Mouse (Mus musculus) c-Kit-positive CD71-negative TER-119-negative erythroid progenitor cells, embryonic 14.5 days (primary cell): ENCODE measurements around the gene Rbfox3.
A peak's percentile ranks its signal among the peaks of the same experiment; 100 is the strongest.

Source experiments
- DNase-seq: peaks from one replicate; pipeline ENCODE4 v3.0.0-alpha.2; 2013; ENCODE audit warnings: low read depth

Gene Rbfox3

GRCm38 (mm10) chr11:118600168-118600567 lies 311.2 kb downstream of the Rbfox3 start:
- no peak for DNase-seq

GRCm38 (mm10) chr11:118598726-118599125 lies 312.7 kb downstream of the Rbfox3 start:
- no peak for DNase-seq

GRCm38 (mm10) chr11:118584826-118585225 lies 326.6 kb downstream of the Rbfox3 start:
- peak; percentile 89 for DNase-seq

DNA sequence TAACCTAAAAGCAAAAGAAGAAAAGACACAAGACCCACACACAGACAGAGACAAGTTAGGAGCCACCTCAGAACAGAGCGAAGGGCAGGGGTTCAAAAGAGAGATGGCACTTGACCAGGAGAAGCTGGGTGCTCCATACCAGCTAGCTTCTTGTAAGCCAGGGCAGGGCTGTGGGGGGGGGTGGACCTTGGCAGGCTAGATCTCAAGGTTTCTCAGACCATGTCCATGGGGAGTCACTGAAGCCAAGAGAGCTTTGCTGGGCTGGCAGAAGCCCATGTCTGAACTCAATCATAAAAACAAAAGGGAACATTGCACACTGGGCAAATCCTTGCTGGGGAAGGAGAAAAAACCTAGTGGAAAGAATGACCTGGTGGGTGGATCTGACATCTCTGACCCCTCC lies 327.4 kb downstream of the Rbfox3 start:
- DNase-seq: no peak

DNA sequence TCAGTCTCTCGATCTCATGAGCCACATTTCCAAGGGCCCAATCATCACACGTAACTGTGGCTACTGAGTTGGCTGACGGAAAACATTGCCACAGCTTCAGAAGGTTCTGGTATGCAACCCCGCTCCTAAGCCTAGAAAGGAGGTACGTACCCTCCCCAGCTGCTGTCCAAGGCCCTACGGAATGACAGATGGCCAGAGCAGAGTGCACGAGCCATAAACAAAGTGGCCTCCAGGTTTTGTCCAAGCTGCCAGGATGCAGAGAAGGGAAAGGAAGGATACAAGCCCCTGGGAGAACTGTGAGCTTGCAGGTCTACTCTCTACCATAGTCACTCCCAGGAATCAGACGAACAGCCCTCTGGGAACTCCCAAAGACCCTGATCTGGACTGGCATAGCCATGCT lies 327.8 kb downstream of the Rbfox3 start:
- no peak for DNase-seq

- DNase-seq: no peak
Measured at GRCm38 (mm10) chr11:118581019-118581418, 330.4 kb downstream of the Rbfox3 start.

DNA sequence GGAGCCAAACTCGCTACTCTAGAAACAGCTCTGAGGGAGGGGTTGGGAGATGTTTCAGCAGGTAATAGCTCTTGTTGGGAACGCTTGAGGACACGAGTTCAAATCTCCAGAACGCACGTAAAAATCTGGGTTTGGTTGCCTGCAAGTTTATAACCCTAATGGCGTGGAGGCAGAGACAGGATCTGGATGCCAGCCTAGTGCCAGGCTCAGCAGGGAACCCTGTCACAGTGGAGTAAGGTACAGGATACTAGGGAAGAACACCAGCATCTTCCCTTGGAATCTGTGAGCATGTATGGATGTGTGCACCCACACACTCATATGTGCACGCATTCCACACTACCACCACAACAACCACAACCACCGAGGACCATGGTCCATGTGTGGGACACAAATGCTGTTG lies 331.8 kb downstream of the Rbfox3 start:
- DNase-seq: no peak

DNA sequence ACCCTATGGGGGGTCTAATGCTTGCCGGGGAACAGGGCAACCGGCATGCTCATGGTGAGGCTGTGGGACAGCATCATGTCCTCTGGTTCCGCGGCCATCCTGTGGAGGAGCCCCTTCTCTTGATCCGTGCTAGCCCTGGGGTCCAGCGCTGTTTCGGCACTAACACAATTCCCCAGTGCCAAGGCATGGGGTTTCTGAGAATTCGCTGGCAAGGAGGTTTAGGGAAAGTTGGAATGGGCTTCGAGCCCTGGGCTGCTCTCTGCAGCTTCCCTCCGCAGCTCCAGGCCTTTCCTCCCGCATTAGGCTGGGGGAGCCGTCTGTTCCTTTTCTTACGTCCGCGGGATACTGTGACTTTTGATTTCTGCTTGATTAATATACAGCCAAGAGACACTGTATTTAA lies 334.1 kb downstream of the Rbfox3 start:
- no peak for DNase-seq

DNA sequence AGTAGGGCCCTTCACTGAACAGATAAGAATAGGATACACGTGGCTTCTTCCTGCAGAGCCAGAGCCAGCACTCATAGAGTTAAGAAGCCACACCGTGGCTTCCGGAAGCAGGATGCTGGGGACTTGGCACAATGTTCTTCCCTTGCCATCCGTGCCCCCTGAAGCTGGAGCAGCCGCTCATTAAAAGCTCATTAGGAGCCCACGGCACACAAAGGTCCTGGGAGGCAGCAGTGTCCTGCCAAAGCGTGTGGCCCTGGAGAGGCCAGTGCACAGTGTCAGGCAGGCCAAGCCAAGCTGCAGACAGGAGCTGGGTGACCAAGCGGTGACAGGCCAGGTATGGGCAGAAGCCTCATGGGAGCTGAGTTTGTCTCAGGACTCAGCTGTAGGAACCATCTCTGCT lies 334.8 kb downstream of the Rbfox3 start:
- DNase-seq: no peak

- DNase-seq: no peak
Measured at GRCm38 (mm10) chr11:118574418-118574817, 337.0 kb downstream of the Rbfox3 start.

DNA sequence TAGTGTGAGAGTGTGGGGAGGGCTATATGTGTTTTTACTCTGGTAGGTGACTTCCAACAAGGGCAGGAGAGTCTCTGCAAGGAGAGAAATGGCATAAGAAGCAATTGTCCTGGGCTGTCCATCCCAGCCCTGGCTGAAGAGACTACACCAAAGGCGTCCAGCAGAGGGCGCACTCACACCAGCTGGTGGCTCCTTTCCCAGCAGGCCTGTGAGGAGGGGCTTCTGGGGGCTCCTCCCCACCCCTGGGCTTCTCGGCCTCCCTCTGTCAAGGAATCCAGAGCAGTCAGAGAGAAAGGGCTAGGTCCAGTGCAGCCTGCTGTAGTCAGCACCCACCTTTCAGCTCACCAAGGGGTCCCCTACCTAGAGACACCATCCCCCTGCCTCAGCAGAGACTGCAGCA lies 337.8 kb downstream of the Rbfox3 start:
- DNase-seq: peak; percentile 18

DNA sequence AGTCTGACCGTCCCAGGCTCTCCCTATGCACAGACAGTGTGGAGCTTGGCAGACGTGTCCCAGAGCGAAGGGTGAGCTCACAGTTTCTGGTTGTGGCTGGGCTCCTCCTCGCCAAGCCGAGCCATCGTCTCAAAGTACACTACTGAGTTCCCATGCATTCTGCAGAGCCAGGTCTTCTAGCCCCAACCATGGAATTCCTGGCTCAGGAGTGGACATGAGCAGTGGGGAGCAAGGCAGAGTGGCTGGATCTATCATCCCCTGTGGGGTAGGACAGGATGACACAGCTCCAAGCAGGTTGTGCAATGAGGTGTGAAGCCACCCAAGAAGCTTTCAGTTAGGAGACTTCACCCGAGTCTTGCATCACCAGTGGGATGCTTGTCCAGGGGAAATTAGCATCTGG lies 338.4 kb downstream of the Rbfox3 start:
- DNase-seq: no peak

- DNase-seq: no peak
Measured at GRCm38 (mm10) chr11:118570164-118570563, 341.2 kb downstream of the Rbfox3 start.

DNA sequence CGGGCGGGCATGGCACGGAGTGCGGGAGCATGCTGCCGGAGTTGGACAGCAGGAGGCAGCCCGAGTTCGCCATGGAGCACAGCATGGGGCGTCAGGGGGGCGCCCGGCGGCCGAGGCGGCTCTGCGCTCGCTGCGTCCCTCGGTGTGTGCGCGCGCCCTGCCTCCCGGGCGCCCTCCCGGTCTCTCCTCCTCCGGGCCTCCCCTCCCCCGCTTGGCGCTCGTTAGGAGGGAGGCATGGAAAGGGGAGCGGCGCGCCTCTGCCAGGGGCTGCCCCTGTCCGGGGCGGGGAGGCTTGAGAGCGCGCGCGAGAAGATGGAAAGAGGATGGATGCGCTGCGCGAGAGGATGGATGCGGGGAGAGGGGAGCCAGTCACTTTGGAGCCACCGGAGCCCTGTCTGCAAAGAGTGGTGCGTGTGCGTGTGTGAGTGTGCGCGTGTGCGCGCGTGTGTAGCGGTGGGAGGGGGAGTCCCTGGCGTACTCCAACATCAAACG lies 341.8 kb downstream of the Rbfox3 start:
- no peak for DNase-seq

- DNase-seq: no peak
Measured at GRCm38 (mm10) chr11:118563877-118564276, 347.5 kb downstream of the Rbfox3 start.

DNA sequence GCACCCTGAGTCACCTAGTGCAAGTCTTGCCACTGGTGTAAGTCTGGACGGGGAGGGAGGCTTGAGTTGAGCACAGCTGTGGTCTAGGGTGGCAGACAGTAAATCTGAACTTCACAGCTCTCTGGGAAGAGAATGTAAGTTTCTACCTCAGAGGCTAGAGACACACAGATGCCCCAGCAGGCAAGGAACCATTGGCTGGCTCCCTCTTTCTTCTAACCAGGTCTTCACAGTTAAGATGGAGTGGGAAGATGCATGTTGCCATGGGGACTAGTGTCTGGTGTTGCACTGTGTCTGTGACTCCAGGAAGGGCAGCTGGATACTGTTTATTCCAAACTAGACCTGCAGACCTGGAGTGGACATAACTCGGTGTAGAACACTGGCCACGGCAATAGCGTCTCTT lies 348.6 kb downstream of the Rbfox3 start:
- DNase-seq: no peak

DNA sequence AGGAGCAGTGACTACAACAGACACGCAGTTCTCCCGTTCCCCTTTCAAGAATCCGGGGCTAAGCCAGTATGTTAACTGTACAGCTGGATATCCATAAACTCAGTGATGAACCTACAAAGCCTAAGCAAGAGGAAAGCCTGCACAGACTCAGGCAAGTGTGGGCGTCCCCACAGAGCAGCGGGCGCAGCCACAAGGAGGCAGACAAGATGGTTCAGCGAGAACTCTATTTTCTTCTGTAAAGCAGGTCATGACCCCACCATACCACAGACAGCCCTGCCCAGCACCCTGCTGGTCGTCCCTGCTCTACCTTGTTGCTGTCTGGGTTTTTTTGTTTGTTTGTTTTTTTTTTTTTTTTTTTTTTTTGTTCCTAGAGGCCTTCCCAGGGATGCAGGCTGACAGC lies 353.2 kb downstream of the Rbfox3 start:
- no peak for DNase-seq

- DNase-seq: no peak
Measured at GRCm38 (mm10) chr11:118555631-118556030, 355.8 kb downstream of the Rbfox3 start.

DNA sequence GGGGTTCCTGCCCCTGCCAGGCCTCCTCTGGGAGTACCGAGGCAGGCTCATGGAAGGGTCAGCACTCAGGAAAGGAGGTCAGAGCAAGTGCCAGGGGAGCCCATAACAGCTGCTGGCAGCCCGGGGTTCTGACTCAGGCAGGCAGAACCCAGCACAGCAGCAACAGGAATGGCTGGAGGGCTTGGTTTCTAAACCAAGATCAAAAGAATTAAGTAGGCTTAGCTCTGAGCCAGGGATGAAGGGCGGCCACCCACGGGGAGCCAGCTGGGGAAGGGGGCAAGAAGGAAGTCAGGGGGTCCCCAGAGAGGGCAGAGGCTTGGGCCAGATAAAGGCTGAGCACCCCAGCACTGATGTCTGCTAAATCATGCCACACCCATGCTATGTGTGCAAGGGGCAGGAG lies 356.9 kb downstream of the Rbfox3 start:
- DNase-seq: no peak

DNA sequence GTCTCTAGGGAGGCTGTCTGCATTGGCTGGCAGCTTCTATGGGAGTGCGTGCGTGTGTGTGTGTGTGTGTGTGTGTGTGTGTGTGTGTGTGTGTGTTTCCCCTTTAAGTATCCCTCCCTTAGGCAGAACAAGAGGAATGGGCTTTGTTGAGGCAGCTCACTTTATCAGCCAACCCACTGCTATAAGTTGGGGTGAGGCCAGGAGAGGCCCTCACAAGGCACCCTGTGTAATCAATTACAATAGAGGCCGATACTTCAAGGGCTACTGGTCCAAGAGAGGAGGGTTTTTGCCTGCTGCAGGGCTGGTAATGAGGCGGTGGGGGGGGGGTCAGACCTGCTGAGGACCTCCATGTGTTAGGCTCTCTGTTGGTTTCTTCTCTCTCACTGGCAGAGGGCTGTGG lies 357.5 kb downstream of the Rbfox3 start:
- no peak for DNase-seq

DNA sequence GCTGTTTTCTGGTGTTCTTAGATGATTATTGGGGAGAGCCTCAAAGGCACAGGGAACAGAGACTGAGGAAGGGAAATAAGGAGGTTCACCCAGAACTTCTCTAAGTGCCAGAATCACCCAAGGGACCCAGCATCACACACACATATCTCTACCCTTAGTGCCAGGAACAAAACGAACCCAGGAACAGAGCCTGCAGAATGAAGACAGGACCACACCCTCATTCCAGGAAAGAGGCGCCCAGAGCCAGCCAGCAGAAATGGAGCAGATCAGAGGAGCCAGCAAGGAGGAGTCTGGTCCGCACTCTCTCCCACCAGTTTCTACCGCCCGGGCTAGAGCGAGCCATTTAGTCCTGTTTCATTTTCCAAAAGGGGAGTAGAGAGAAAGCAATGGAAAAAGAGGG lies 358.4 kb downstream of the Rbfox3 start:
- DNase-seq: no peak

DNA sequence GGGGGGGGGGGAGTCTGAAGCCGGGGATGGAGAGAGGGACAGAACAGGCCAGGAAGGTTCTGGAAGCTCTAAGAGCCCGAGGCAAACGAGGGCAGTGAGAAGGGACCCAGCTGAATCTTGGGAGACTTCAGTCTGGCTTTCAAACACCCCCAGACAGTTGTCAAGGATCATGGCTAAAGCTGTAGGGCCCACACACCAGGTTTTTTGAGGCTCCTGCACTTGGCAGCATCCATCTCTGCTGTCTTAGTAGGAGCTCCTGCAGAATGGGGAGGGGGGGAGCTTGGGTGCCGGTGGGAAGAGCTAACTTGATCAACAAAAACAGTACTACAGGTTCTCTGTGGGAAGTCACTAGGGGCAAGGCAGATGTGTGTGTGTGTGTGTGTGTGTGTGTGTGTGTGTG lies 358.9 kb downstream of the Rbfox3 start:
- no peak for DNase-seq

GRCm38 (mm10) chr11:118551705-118552104 lies 359.7 kb downstream of the Rbfox3 start:
- no peak for DNase-seq

GRCm38 (mm10) chr11:118550773-118551520 lies 360.4 kb downstream of the Rbfox3 start:
- no peak for DNase-seq
